Mouse (Mus musculus) spleen, adult 2 months (tissue): ENCODE results near the gene Dph1. TPM values are rescaled to one million over a fixed set of nuclear protein-coding genes. Genes with fewer than 3 reads are reported as not detected.

Experiments
- DNase-seq, 2 experiments: peaks; one replicate each; pipeline versions ENCODE4 v3.0.0 to v3.0.0-alpha.2; 2012 to 2021; ENCODE audit warnings: low spot score in 2 of 2, low read depth in 1 of 2
- H3K27ac ChIP-seq: fragments of 200-500 bp; 2 replicates; pipeline ENCODE4 v1.5.1; 2012; ENCODE audit warnings: low read length, inconsistent platforms; ENCODE audit not compliant: insufficient read depth
- H3K27me3 ChIP-seq: fragments of 200-500 bp; 2 replicates; pipeline ENCODE4 v1.6.1; 2012; ENCODE audit warnings: mild to moderate bottlenecking, moderate library complexity, low read length, inconsistent platforms; ENCODE audit not compliant: control insufficient read depth, insufficient read depth
- H3K36me3 ChIP-seq: fragments of 200-500 bp; 2 replicates; pipeline ENCODE4 v1.6.1; 2012; ENCODE audit warnings: mild to moderate bottlenecking, low read length, inconsistent platforms; ENCODE audit not compliant: control insufficient read depth, insufficient read depth
- H3K4me1 ChIP-seq: fragments of 200-500 bp; 2 replicates; pipeline ENCODE4 v1.6.1; 2011; ENCODE audit warnings: inconsistent platforms; ENCODE audit not compliant: control insufficient read depth, insufficient read depth, insufficient read length
- H3K4me3 ChIP-seq: fragments of 200-500 bp; 2 replicates; pipeline ENCODE4 v1.5.1; 2011; ENCODE audit warnings: mild to moderate bottlenecking, inconsistent platforms; ENCODE audit not compliant: insufficient read depth, insufficient read length; ENCODE audit errors: extremely low read depth
- CTCF ChIP-seq: fragments of 200-500 bp; IDR thresholded peaks from 2 replicates; pipeline ENCODE4 v1.5.1; 2011; ENCODE audit warnings: mild to moderate bottlenecking, inconsistent platforms; ENCODE audit not compliant: insufficient read depth, insufficient read length, insufficient replicate concordance; ENCODE audit errors: extremely low read depth
- POLR2A ChIP-seq: fragments of 200-500 bp; IDR thresholded peaks from 2 replicates; pipeline ENCODE4 v1.6.1; 2011; ENCODE audit warnings: low read depth, low read length, inconsistent platforms
- WGBS: fragments of 180-500 bp; shearing (Covaris S2); methylation state at CpG from one replicate; pipeline ENCODE4 v1.1.7; 2018; 5-methylcytosine and 5-hydroxymethylcytosine counted together
- polyA plus RNA-seq: library from polyadenylated mRNA; depleted of rRNA; stranded (reverse); fragments of >200 nt; gene quantifications from 2 replicates; pipeline ENCODE4 v1.2.3, GENCODE M21; 2012

Gene Dph1
- polyA plus RNA-seq, 1 experiment = 29.2 TPM

GRCm38 (mm10) chr11:75136666-75137398, 54.2 kb downstream of the Dph1 start:
- DNase-seq = peak; percentile 21 to 49
- Histone ChIP-seq H3K4me1 (peaks cover 10% of the 10 kb centered on the region; the same call in 1 of the 2 replicates), H3K4me3 (no peak overlapping the region), H3K27me3 (no peaks in the 10 kb centered on the region), H3K27ac (no peak overlapping the region), H3K36me3 (no peaks in the 10 kb centered on the region)
- WGBS = 16% methylated on average over 5 of the region's 5 CpGs
- no peak for TF ChIP-seq CTCF
- TF ChIP-seq POLR2A = no peak

GRCm38 (mm10) chr11:75135358-75135757, 55.7 kb downstream of the Dph1 start:
- H3K4me1 ChIP-seq = peaks cover 10% of the 10 kb centered on the region; the same call in 1 of the 2 replicates

GRCm38 (mm10) chr11:75134485-75135068, 56.5 kb downstream of the Dph1 start:
- H3K27me3 ChIP-seq = no peaks in the 10 kb centered on the region
- WGBS = 81% methylated on average over 5 of the region's 5 CpGs
- H3K27ac ChIP-seq = no peak overlapping the region
- no peaks in the 10 kb centered on the region; the same call in 1 of the 2 replicates for H3K36me3 ChIP-seq
- H3K4me3 ChIP-seq = no peak overlapping the region
- TF ChIP-seq POLR2A (no peak), CTCF (no peak)
- peaks cover 10% of the 10 kb centered on the region; the same call in 1 of the 2 replicates for H3K4me1 ChIP-seq
- DNase-seq = no peak

More at GRCm38 (mm10) chr11:75135358-75135757, 55.7 kb downstream of the Dph1 start:
- no peaks in the 10 kb centered on the region for H3K36me3 ChIP-seq
- H3K27ac ChIP-seq = no peak overlapping the region
- 91% methylated on average over 4 of the region's 4 CpGs for WGBS
- DNase-seq = no peak
- H3K27me3 ChIP-seq = no peaks in the 10 kb centered on the region
- TF ChIP-seq POLR2A = no peak
- no peak for TF ChIP-seq CTCF
- no peak overlapping the region for H3K4me3 ChIP-seq

GRCm38 (mm10) chr11:75133951-75134350, 57.1 kb downstream of the Dph1 start:
- no peaks in the 10 kb centered on the region for H3K27me3 ChIP-seq
- no peak overlapping the region for H3K27ac ChIP-seq
- DNase-seq = no peak
- H3K4me3 ChIP-seq = no peak overlapping the region
- TF ChIP-seq CTCF = no peak
- TF ChIP-seq POLR2A = no peak
- peaks cover 10% of the 10 kb centered on the region; the same call in 1 of the 2 replicates for H3K4me1 ChIP-seq
- 76% methylated on average over 2 of the region's 2 CpGs for WGBS
- H3K36me3 ChIP-seq = no peaks in the 10 kb centered on the region; the same call in 1 of the 2 replicates

- Histone ChIP-seq H3K36me3 (no peaks in the 10 kb centered on the region; the same call in 1 of the 2 replicates), H3K27ac (no peak overlapping the region), H3K4me3 (no peak overlapping the region), H3K4me1 (peaks cover 10% of the 10 kb centered on the region; the same call in 1 of the 2 replicates), H3K27me3 (no peaks in the 10 kb centered on the region)
- DNase-seq = no peak
- TF ChIP-seq CTCF (no peak), POLR2A (no peak)
- 90% methylated on average over 5 of the region's 5 CpGs for WGBS
Measured at GRCm38 (mm10) chr11:75133391-75133790, 57.6 kb downstream of the Dph1 start.

GRCm38 (mm10) chr11:75132278-75132677, 58.8 kb downstream of the Dph1 start:
- 76% methylated on average over 5 of the region's 5 CpGs for WGBS
- Histone ChIP-seq H3K27ac (no peak overlapping the region), H3K36me3 (peaks cover 2% of the 10 kb centered on the region), H3K4me1 (peaks cover 6% of the 10 kb centered on the region; the same call in 1 of the 2 replicates), H3K4me3 (no peak overlapping the region), H3K27me3 (no peaks in the 10 kb centered on the region)
- TF ChIP-seq POLR2A = no peak
- no peak for TF ChIP-seq CTCF
- no peak for DNase-seq

GRCm38 (mm10) chr11:75131300-75131699, 59.7 kb downstream of the Dph1 start:
- TF ChIP-seq CTCF (no peak), POLR2A (no peak)
- 72% methylated on average over 4 of the region's 4 CpGs for WGBS
- no peak for DNase-seq

More at GRCm38 (mm10) chr11:75131300-75131699, 59.7 kb downstream of the Dph1 start:
- no peaks in the 10 kb centered on the region for H3K4me1 ChIP-seq
- H3K4me3 ChIP-seq = no peak overlapping the region
- H3K27ac ChIP-seq = no peak overlapping the region
- no peaks in the 10 kb centered on the region for H3K27me3 ChIP-seq
- H3K36me3 ChIP-seq = peaks cover 2% of the 10 kb centered on the region
